Mouse (Mus musculus): ENCODE results near the gene Ptpro. TPM values are rescaled to one million over a fixed set of nuclear protein-coding genes. Genes with fewer than 3 reads are reported as not detected.

The Ptpro gene
- polyA plus RNA-seq, 1 experiment from 2014 or later: 3.7 TPM

DNA sequence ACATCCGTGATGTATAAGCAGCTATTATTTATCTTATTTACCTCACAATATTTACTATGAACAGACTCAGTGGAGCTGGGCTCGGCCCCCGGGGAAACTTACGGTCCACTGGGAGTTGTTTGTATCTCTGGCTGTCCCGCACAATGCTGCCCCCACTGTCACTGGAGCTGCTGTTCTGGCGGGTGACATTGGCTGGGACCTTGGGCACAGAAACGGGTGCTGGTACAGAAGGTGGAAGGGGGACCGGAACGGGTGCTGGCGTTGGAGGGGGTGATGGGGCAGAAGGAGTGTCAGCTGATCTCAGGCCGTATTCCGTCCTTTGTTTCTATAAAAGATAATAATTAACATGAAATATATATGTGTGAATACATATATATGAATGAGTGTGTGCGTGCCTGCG lies 238.0 kb downstream of the Ptpro start:
- ATAC-seq (replicated peaks; ENCODE audit: insufficient number of reproducible peaks, insufficient read depth, low FRiP score, low read depth): no peak
- H3K4me3 ChIP-seq: no peak overlapping the region

GRCm38 (mm10) chr6:137491659-137492058 lies 239.5 kb downstream of the Ptpro start:
- Histone ChIP-seq H3K4me1 (replicated peaks) (0 out of 2 replicates have a peak, but pooled peaks cover 3% of the 10 kb centered on the region), H3K27ac (no peak overlapping the region), H3K27me3 (no peaks in the 10 kb centered on the region), H3K36me3 (no peaks in the 10 kb centered on the region; the same call in 1 of the 2 replicates), H3K4me2 (no peak overlapping the region), H3K9me3 (replicated peaks) (no peaks in the 10 kb centered on the region), H3K9ac (no peak overlapping the region), H3K4me3 (no peak overlapping the region)
- no peak for ATAC-seq (replicated peaks; ENCODE audit: insufficient number of reproducible peaks, insufficient read depth, low FRiP score, low read depth)
- WGBS: 34% methylated on average over 2 of the region's 2 CpGs

More for the DNA sequence above, 238.0 kb downstream of the Ptpro start:
- Histone ChIP-seq H3K9ac (no peak overlapping the region), H3K27ac (no peak overlapping the region), H3K36me3 (no peaks in the 10 kb centered on the region; the same call in 1 of the 2 replicates), H3K4me2 (no peak overlapping the region), H3K4me1 (replicated peaks) (0 out of 2 replicates have a peak, but pooled peaks cover 3% of the 10 kb centered on the region), H3K9me3 (replicated peaks) (no peaks in the 10 kb centered on the region), H3K27me3 (no peaks in the 10 kb centered on the region)
- 89% methylated on average over 14 of the region's 14 CpGs for WGBS

GRCm38 (mm10) chr6:137492582-137492981 lies 240.5 kb downstream of the Ptpro start:
- no peaks in the 10 kb centered on the region for H3K27me3 ChIP-seq
- H3K4me1 ChIP-seq (replicated peaks): no peaks in the 10 kb centered on the region
- H3K36me3 ChIP-seq: no peaks in the 10 kb centered on the region; the same call in 1 of the 2 replicates
- H3K4me2 ChIP-seq: no peak overlapping the region
- H3K9ac ChIP-seq: no peak overlapping the region
- H3K9me3 ChIP-seq (replicated peaks): no peaks in the 10 kb centered on the region
- no peak overlapping the region for H3K27ac ChIP-seq
- WGBS: 94% methylated on average over 4 of the region's 4 CpGs
- no peak for ATAC-seq (replicated peaks; ENCODE audit: insufficient number of reproducible peaks, insufficient read depth, low FRiP score, low read depth)
- no peak overlapping the region for H3K4me3 ChIP-seq

GRCm38 (mm10) chr6:137493211-137494135 lies 241.4 kb downstream of the Ptpro start:
- H3K27ac ChIP-seq: no peak overlapping the region
- H3K27me3 ChIP-seq: no peaks in the 10 kb centered on the region
- H3K4me2 ChIP-seq: no peak overlapping the region
- 87% methylated on average over 17 of the region's 17 CpGs for WGBS
- H3K4me3 ChIP-seq: no peak overlapping the region
- H3K36me3 ChIP-seq: no peaks in the 10 kb centered on the region; the same call in 1 of the 2 replicates
- H3K9ac ChIP-seq: no peak overlapping the region
- H3K9me3 ChIP-seq (replicated peaks): no peaks in the 10 kb centered on the region
- ATAC-seq (replicated peaks; ENCODE audit: insufficient number of reproducible peaks, insufficient read depth, low FRiP score, low read depth): no peak
- H3K4me1 ChIP-seq (replicated peaks): no peaks in the 10 kb centered on the region

DNA sequence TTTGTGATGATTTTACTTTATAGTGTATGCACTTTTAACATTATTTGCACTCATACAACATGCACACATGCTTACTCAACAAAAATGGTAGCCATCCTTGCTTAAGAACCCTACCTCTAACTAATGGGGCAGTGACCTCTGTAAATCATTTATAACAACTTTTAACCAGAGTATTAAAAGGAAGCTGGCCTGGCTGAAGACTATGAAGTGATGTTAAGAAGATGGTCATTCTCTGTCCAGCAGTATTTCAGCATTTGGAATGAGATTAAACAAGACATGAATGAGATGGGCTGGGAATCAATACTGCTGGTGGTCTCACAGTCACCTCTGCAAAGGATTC lies 242.0 kb downstream of the Ptpro start:
- Histone ChIP-seq H3K9ac (no peak overlapping the region), H3K4me1 (replicated peaks) (no peaks in the 10 kb centered on the region), H3K9me3 (replicated peaks) (no peaks in the 10 kb centered on the region), H3K4me3 (no peak overlapping the region), H3K27ac (no peak overlapping the region), H3K36me3 (no peaks in the 10 kb centered on the region; the same call in 1 of the 2 replicates), H3K27me3 (no peaks in the 10 kb centered on the region), H3K4me2 (no peak overlapping the region)
- ATAC-seq (replicated peaks; ENCODE audit: insufficient number of reproducible peaks, insufficient read depth, low FRiP score, low read depth): no peak

GRCm38 (mm10) chr6:137494801-137495200 lies 242.7 kb downstream of the Ptpro start:
- Histone ChIP-seq H3K9ac (no peak overlapping the region), H3K4me1 (replicated peaks) (no peaks in the 10 kb centered on the region), H3K4me2 (no peak overlapping the region), H3K4me3 (no peak overlapping the region), H3K27ac (no peak overlapping the region), H3K27me3 (no peaks in the 10 kb centered on the region), H3K9me3 (replicated peaks) (no peaks in the 10 kb centered on the region), H3K36me3 (no peaks in the 10 kb centered on the region; the same call in 1 of the 2 replicates)
- no peak for ATAC-seq (replicated peaks; ENCODE audit: insufficient number of reproducible peaks, insufficient read depth, low FRiP score, low read depth)
- WGBS: 82% methylated on average over 1 of the region's 1 CpGs

DNA sequence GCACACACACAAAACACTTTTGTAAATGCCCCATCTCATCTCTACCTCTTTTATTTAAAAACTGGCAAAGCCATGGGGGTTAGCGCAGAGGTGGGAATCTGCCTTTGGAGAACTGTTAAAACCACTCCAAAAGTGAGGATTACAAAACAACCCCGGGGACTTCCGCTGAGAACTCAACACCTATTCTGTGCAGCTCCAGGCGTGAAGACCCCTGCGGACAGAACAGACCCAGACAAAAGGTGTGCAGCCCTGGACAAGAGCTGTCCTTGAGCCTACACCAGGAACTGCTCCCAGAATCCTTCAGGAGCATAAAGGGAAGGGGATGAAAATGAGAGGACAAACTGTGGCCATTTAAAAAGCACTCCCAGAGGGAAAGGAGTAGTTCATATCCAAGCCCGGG lies 243.1 kb downstream of the Ptpro start:
- ATAC-seq (replicated peaks; ENCODE audit: insufficient number of reproducible peaks, insufficient read depth, low FRiP score, low read depth): no peak
- no peak overlapping the region for H3K27ac ChIP-seq
- no peak overlapping the region for H3K4me2 ChIP-seq
- H3K4me1 ChIP-seq (replicated peaks): no peaks in the 10 kb centered on the region
- H3K36me3 ChIP-seq: no peaks in the 10 kb centered on the region
- H3K9ac ChIP-seq: no peak overlapping the region
- no peaks in the 10 kb centered on the region for H3K27me3 ChIP-seq
- 74% methylated on average over 6 of the region's 6 CpGs for WGBS
- H3K4me3 ChIP-seq: no peak overlapping the region
- no peaks in the 10 kb centered on the region for H3K9me3 ChIP-seq (replicated peaks)

GRCm38 (mm10) chr6:137496562-137496961 lies 244.4 kb downstream of the Ptpro start:
- ATAC-seq (replicated peaks; ENCODE audit: insufficient number of reproducible peaks, insufficient read depth, low FRiP score, low read depth): no peak
- H3K27ac ChIP-seq: no peak overlapping the region
- H3K36me3 ChIP-seq: no peaks in the 10 kb centered on the region
- no peak overlapping the region for H3K9ac ChIP-seq
- 97% methylated on average over 2 of the region's 2 CpGs for WGBS
- no peaks in the 10 kb centered on the region for H3K4me1 ChIP-seq (replicated peaks)
- no peak overlapping the region for H3K4me2 ChIP-seq
- no peaks in the 10 kb centered on the region for H3K9me3 ChIP-seq (replicated peaks)
- H3K27me3 ChIP-seq: no peaks in the 10 kb centered on the region
- no peak overlapping the region for H3K4me3 ChIP-seq

DNA sequence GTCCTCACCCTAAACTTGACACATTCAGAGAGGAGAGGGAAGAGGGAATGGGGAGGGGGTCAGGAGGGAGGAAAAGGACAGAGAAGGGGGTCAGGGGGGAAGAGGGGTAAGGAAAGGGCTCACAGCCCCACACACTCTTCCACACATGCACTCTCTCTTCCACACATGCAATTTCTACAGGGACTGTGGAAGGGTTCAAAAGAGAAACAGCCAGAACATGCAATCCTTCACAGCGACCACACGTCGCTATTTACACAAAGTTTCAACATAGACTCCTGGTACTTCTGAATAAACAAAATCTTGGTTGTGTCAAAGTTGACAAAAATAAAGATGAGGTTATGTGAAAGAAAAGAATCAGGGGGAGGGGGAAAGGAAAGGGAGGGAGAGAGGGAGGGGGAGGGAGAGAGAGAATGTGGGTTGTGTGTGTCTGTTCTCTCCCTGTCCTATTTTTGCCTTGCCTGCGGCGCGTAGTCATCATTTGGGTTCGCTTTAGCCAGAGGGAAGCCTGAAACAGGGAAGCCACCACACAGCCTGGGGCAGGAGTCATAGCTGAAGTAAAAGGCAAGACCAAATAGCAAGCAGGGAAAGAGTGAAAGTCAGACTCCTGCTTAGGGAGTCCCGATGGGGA lies 245.2 kb downstream of the Ptpro start:
- H3K27ac ChIP-seq: no peak overlapping the region
- 70% methylated on average over 8 of the region's 8 CpGs for WGBS
- H3K4me1 ChIP-seq (replicated peaks): no peaks in the 10 kb centered on the region
- H3K27me3 ChIP-seq: no peaks in the 10 kb centered on the region
- no peak overlapping the region for H3K4me2 ChIP-seq
- no peaks in the 10 kb centered on the region for H3K9me3 ChIP-seq (replicated peaks)
- H3K36me3 ChIP-seq: no peaks in the 10 kb centered on the region
- ATAC-seq (replicated peaks; ENCODE audit: insufficient number of reproducible peaks, insufficient read depth, low FRiP score, low read depth): no peak
- H3K4me3 ChIP-seq: no peak overlapping the region
- no peak overlapping the region for H3K9ac ChIP-seq

DNA sequence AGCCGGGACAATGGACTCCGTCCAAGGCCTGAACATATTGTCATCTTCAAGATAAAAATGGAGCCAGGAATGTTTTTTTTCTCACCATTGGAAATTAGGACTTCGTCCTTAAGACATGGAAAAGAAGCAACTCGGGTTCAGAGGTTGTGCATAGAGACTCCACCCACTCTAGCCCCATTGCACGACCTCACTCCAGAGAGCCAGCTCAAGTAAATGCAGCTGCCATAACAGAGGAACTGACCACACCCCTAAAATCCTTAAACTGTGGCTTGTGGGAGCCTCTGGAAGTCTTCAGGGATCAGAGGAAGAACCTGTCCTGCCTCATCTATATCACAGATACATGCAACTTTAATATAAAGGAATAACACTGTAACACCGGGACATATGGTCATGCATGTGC lies 246.7 kb downstream of the Ptpro start:
- H3K4me2 ChIP-seq: no peak overlapping the region
- H3K36me3 ChIP-seq: no peaks in the 10 kb centered on the region
- H3K4me3 ChIP-seq: no peak overlapping the region
- no peak overlapping the region for H3K9ac ChIP-seq
- WGBS: 63% methylated on average over 6 of the region's 6 CpGs
- H3K4me1 ChIP-seq (replicated peaks): no peaks in the 10 kb centered on the region
- no peaks in the 10 kb centered on the region for H3K9me3 ChIP-seq (replicated peaks)
- no peak overlapping the region for H3K27ac ChIP-seq
- no peaks in the 10 kb centered on the region for H3K27me3 ChIP-seq
- ATAC-seq (replicated peaks; ENCODE audit: insufficient number of reproducible peaks, insufficient read depth, low FRiP score, low read depth): no peak

DNA sequence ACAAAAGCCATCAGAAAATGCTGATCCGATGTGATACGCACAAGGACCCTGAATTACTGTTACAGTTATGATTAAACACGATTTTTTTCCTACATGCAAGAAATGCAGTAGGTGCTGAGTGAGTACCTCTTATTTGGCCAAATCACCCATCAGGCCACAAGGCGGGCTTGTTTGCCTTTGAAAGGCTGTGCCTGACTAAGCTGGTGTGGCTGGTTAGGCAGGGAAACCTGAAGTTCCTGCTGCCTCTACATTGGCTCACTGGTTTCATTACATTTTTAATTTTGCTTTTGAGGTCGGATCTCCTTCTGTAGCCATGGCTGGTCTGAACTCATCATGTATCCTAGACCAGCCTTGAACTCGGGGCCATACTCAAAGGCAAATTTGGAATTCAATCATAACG lies 250.9 kb downstream of the Ptpro start:
- no peak overlapping the region for H3K4me3 ChIP-seq
- 85% methylated on average over 7 of the region's 7 CpGs for WGBS
- H3K4me1 ChIP-seq (replicated peaks): no peaks in the 10 kb centered on the region
- H3K27me3 ChIP-seq: no peaks in the 10 kb centered on the region
- no peak overlapping the region for H3K27ac ChIP-seq
- H3K36me3 ChIP-seq: peaks cover 7% of the 10 kb centered on the region; the same call in 1 of the 2 replicates
- H3K4me2 ChIP-seq: no peak overlapping the region
- no peak for ATAC-seq (replicated peaks; ENCODE audit: insufficient number of reproducible peaks, insufficient read depth, low FRiP score, low read depth)
- no peak overlapping the region for H3K9ac ChIP-seq
- H3K9me3 ChIP-seq (replicated peaks): no peaks in the 10 kb centered on the region

Data from heart, embryonic 15.5 days (tissue).